Mouse (Mus musculus) hindbrain, postnatal 0 days (tissue): Measurements from ENCODE around the gene Defb21. TPM values are rescaled to one million over a fixed set of nuclear protein-coding genes. Genes with fewer than 3 reads are reported as not detected.
A peak's percentile ranks its signal among the peaks of the same experiment; 100 is the strongest.

Source experiments
- ATAC-seq: fragments of 200-750 bp; cut with Nextera tagmentation; 2 replicates; pipeline ENCODE4 v1.8.0; 2017; ENCODE audit warnings: mild to moderate bottlenecking, moderate TSS enrichment, moderate library complexity
- DNase-seq: peaks from one replicate; pipeline ENCODE4 v3.0.0-alpha.2; 2015; ENCODE audit warnings: low spot score
- H3K27ac ChIP-seq: fragments of 300-500 bp; sonication (generic); 2 replicates; pipeline ENCODE4 v1.5.1; 2014; ENCODE audit warnings: mild to moderate bottlenecking
- H3K27me3 ChIP-seq: fragments of 300-500 bp; sonication (generic); 2 replicates; pipeline ENCODE4 v1.6.1; 2014; ENCODE audit warnings: low read length, mixed read lengths; ENCODE audit not compliant: insufficient read depth
- H3K36me3 ChIP-seq: fragments of 300-500 bp; sonication (generic); 2 replicates; pipeline ENCODE4 v1.6.1; 2014; ENCODE audit warnings: low read length, mixed read lengths; ENCODE audit not compliant: insufficient read depth
- H3K4me1 ChIP-seq: fragments of 300-500 bp; sonication (generic); 2 replicates; pipeline ENCODE4 v1.6.1; 2014; ENCODE audit warnings: antibody characterized with exemption, low read length, mixed read lengths; ENCODE audit not compliant: insufficient read depth
- H3K4me2 ChIP-seq: fragments of 300-500 bp; sonication (generic); 2 replicates; pipeline ENCODE4 v1.6.1; 2014; ENCODE audit warnings: low read depth, mild to moderate bottlenecking, low read length, moderate library complexity, mixed read lengths
- H3K4me3 ChIP-seq: fragments of 300-500 bp; sonication (generic); 2 replicates; pipeline ENCODE4 v1.5.1; 2014; ENCODE audit warnings: low read length
- H3K9ac ChIP-seq: fragments of 300-500 bp; sonication (generic); replicated peaks from 2 replicates; pipeline ENCODE4 v1.6.1; 2014; ENCODE audit warnings: mild to moderate bottlenecking, low read length, moderate library complexity, mixed read lengths
- H3K9me3 ChIP-seq: fragments of 300-500 bp; sonication (generic); 2 replicates; pipeline ENCODE4 v1.6.1; 2016; ENCODE audit warnings: low read length, mixed read lengths
- CTCF ChIP-seq: IDR thresholded peaks from 2 replicates; pipeline ENCODE4 v1.5.1; 2016; ENCODE audit warnings: antibody characterized with exemption, control low read depth, low read depth
- WGBS: fragments of 180-500 bp; shearing (Covaris S2); extraction: QIAGEN DNeasy Blood & Tissue Kit; methylation state at CpG from one replicate; pipeline ENCODE4 v1.1.7; 2014; 5-methylcytosine and 5-hydroxymethylcytosine counted together
- polyA plus RNA-seq: library from polyadenylated mRNA; unstranded; fragments of >200 nt; fragmentation: Nextera tagmentation; extraction: Ambion mirVana; gene quantifications from 2 replicates; pipeline ENCODE4 v1.2.1, GENCODE M21; 2015
- total RNA-seq: library from RNA; depleted of rRNA; stranded (reverse); fragments of >200 nt; gene quantifications from 2 replicates; pipeline ENCODE4 v1.2.3, GENCODE M21; 2014

Defb21 gene
- total and polyA plus RNA-seq, 2 experiments from 2014 or later: not detected

- H3K36me3 ChIP-seq: no peaks in the 10 kb centered on the region
- TF ChIP-seq CTCF: no peak
- no peak within 1 kb of the TSS for H3K9ac ChIP-seq
- no peaks in the 10 kb centered on the region for H3K27me3 ChIP-seq
- no peak for DNase-seq
- H3K4me3 ChIP-seq: no peak within 1 kb of the TSS
- H3K4me1 ChIP-seq: no peaks in the 10 kb centered on the region
- H3K27ac ChIP-seq: no peak within 1 kb of the TSS
- no peak for ATAC-seq
- H3K4me2 ChIP-seq: no peak within 1 kb of the TSS
- WGBS: 67% methylated on average over 7 of the region's 7 CpGs
- no peaks in the 10 kb centered on the region for H3K9me3 ChIP-seq
Observed at GRCm38 (mm10) chr2:152580107-152580506, 7.6 kb downstream of the Defb21 start, which contains the start of gene Defb19. Gene Defb19 (minus strand): TSS chr2:152580312.

DNA sequence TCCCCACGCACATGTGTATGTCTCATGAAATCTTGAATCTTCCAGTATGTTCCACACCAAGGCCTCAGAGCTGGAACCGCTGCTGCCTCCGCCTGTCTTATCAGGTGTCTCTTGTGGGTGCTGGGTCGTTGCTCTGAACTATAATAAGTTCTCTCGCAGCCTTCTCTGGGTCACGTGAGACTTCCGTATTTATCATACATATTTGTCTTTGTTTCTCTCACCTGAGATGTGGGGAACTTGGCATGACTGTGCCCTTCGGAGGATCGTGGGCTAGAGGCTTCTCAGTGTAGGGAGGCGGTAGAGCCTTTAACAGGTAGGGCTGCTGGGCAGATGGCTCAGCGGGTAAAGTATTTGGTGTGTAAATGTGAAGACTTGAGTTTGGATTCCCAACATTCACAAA lies 8.1 kb downstream of the Defb21 start:
- Histone ChIP-seq H3K4me2 (no peak overlapping the region), H3K4me3 (no peak overlapping the region), H3K27ac (no peak overlapping the region), H3K9me3 (no peaks in the 10 kb centered on the region), H3K9ac (no peak overlapping the region), H3K27me3 (no peaks in the 10 kb centered on the region), H3K4me1 (no peaks in the 10 kb centered on the region), H3K36me3 (no peaks in the 10 kb centered on the region)
- TF ChIP-seq CTCF: no peak
- DNase-seq (no peak), ATAC-seq (no peak)
- 89% methylated on average over 11 of the region's 11 CpGs for WGBS

GRCm38 (mm10) chr2:152586926-152587560 lies 14.5 kb downstream of the Defb21 start:
- H3K9me3 ChIP-seq: no peaks in the 10 kb centered on the region
- H3K36me3 ChIP-seq: no peaks in the 10 kb centered on the region
- H3K4me3 ChIP-seq: no peak overlapping the region
- no peaks in the 10 kb centered on the region for H3K4me1 ChIP-seq
- DNase-seq (no peak), ATAC-seq (no peak)
- H3K4me2 ChIP-seq: no peak overlapping the region
- H3K9ac ChIP-seq: no peak overlapping the region
- peak; percentile 55 for TF ChIP-seq CTCF
- 78% methylated on average over 4 of the region's 4 CpGs for WGBS
- H3K27me3 ChIP-seq: no peaks in the 10 kb centered on the region
- no peak overlapping the region for H3K27ac ChIP-seq

DNA sequence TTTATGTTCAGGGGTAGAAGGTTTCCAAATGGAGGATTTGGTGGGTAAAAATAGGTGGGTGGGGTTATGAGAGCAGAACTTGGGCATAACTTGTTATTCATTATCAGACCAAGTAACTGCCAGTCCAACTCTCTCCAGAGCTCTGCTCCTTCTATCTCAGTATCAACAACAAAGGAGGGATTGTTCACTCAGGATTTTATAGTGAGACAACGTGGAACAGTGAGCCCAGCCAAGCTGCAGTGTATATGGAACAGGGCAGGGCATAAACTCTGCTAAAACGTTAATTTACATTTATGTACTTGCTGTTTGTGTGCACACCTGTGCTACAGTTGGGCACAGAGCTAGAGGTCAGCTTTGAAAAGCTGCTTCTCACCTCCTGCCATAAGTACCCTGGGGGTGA lies 15.9 kb downstream of the Defb21 start:
- Histone ChIP-seq H3K36me3 (no peaks in the 10 kb centered on the region), H3K27ac (no peak overlapping the region), H3K4me1 (no peaks in the 10 kb centered on the region), H3K9ac (no peak overlapping the region), H3K4me2 (no peak overlapping the region), H3K27me3 (no peaks in the 10 kb centered on the region), H3K9me3 (no peaks in the 10 kb centered on the region), H3K4me3 (no peak overlapping the region)
- no peak for TF ChIP-seq CTCF
- no peak for DNase-seq
- WGBS: 51% methylated on average over 2 of the region's 2 CpGs
- ATAC-seq: no peak

GRCm38 (mm10) chr2:152589021-152589420 lies 16.5 kb downstream of the Defb21 start:
- 56% methylated on average over 6 of the region's 6 CpGs for WGBS
- ATAC-seq (no peak), DNase-seq (no peak)
- Histone ChIP-seq H3K36me3 (no peaks in the 10 kb centered on the region), H3K9me3 (no peaks in the 10 kb centered on the region), H3K4me3 (no peak overlapping the region), H3K27ac (no peak overlapping the region), H3K27me3 (no peaks in the 10 kb centered on the region), H3K4me1 (no peaks in the 10 kb centered on the region), H3K4me2 (no peak overlapping the region), H3K9ac (no peak overlapping the region)
- TF ChIP-seq CTCF: no peak

DNA sequence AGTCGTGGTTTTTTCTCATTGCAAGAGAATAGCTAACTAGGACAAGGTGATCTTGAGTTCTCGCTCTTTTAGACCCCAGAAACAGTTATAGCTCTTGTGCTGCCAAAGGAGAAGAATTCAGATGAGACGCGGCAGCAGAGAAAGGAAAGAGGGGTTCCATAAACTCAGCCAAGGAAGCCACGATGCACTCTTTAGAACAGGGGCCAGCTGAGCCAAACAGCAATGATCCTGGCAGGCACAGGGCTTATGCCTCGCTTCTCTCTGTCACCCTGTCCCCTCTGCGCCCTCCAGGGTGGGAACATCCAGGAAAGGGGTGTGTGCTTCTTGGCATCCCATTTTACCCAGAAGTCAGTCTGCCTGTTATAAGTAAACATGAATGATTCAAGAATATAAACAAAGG lies 26.8 kb downstream of the Defb21 start, which contains the start of gene Defb45:
Defb45 (minus strand) TSS at position 101 of the 400 bp plus-strand sequence.
- H3K9me3 ChIP-seq: no peaks in the 10 kb centered on the region
- H3K36me3 ChIP-seq: no peaks in the 10 kb centered on the region
- H3K4me2 ChIP-seq: no peak within 1 kb of the TSS
- no peak within 1 kb of the TSS for H3K9ac ChIP-seq
- DNase-seq (no peak), ATAC-seq (no peak)
- H3K27me3 ChIP-seq: no peaks in the 10 kb centered on the region
- no peaks in the 10 kb centered on the region for H3K4me1 ChIP-seq
- H3K4me3 ChIP-seq: no peak within 1 kb of the TSS
- no peak for TF ChIP-seq CTCF
- 58% methylated on average over 7 of the region's 7 CpGs for WGBS
- no peak within 1 kb of the TSS for H3K27ac ChIP-seq

DNA sequence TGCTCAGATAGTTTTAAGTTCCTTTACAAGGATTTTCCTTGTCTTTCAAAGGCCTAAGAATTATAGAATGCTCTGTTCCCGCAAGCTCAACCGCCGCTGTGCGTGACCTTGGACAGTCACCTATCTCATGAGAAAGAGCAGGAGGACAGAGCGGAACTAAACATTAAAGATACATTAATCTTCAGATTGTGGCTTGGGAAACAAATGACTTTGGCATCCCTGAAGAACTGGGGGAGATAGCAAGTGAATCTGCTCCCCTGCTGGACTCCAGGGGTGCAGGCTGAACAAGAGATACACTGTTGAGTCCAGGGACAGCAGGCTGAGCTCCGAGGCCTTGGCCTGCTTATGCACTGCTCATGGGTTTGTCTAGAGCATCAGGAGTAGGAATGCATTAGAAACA lies 27.5 kb downstream of the Defb21 start:
- no peak overlapping the region for H3K9ac ChIP-seq
- H3K27ac ChIP-seq: no peak overlapping the region
- DNase-seq (no peak), ATAC-seq (no peak)
- TF ChIP-seq CTCF: no peak
- no peaks in the 10 kb centered on the region for H3K36me3 ChIP-seq
- H3K4me2 ChIP-seq: no peak overlapping the region
- H3K4me1 ChIP-seq: no peaks in the 10 kb centered on the region
- H3K9me3 ChIP-seq: no peaks in the 10 kb centered on the region
- no peak overlapping the region for H3K4me3 ChIP-seq
- no peaks in the 10 kb centered on the region for H3K27me3 ChIP-seq
- 84% methylated on average over 6 of the region's 6 CpGs for WGBS
